Mouse (Mus musculus) gonadal fat pad, adult 2 months (tissue): Measurements from ENCODE around the gene Smc1b. TPM values are rescaled to one million over a fixed set of nuclear protein-coding genes. Genes with fewer than 3 reads are reported as not detected.

Experiments
- DNase-seq: peaks from one replicate; pipeline ENCODE4 v3.0.0-alpha.2; 2012; ENCODE audit warnings: low read depth
- polyA plus RNA-seq: library from polyadenylated mRNA; depleted of rRNA; stranded (reverse); fragments of >200 nt; gene quantifications from 2 replicates; pipeline ENCODE4 v1.2.3, GENCODE M21; 2012; rRNA removed

The Smc1b gene
- polyA plus RNA-seq, result 0.09 TPM in 1 of 2 replicates, not detected in the other

GRCm38 (mm10) chr15:85131275-85132192, at the start of gene Smc1b, which contains the start of gene Ribc2:
TSS of gene Smc1b (minus strand) at chr15:85131964.
TSS of gene Ribc2 (plus strand) at chr15:85132078.
- DNase-seq, result no peak

DNA sequence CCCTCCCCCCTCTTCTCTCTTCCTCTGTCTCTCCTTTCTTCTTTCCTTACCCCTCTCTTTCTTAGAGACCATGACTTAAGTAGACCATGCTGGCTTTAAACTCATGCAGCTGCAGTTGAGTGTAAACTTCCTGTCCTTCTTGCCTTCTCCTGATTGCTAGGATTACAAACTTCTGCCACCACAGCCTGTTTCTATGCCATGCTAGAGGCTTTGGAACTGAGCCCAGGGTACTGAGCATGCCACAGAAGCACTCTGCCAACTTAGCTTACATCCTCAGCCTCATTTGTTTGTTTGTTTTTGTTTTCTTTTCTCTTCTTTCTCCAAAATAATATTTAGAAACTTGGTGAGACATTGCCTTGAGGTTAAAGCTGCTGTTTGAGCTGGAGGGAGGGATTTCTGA, 48.6 kb upstream of the Smc1b start:
- no peak for DNase-seq

GRCm38 (mm10) chr15:85179528-85180180, 47.9 kb upstream of the Smc1b start:
- no peak for DNase-seq

GRCm38 (mm10) chr15:85178172-85178571, 46.4 kb upstream of the Smc1b start:
- DNase-seq, result no peak

- no peak for DNase-seq
Observed at GRCm38 (mm10) chr15:85177576-85177975, 45.8 kb upstream of the Smc1b start.

GRCm38 (mm10) chr15:85174060-85174459, 42.3 kb upstream of the Smc1b start:
- no peak for DNase-seq

DNA sequence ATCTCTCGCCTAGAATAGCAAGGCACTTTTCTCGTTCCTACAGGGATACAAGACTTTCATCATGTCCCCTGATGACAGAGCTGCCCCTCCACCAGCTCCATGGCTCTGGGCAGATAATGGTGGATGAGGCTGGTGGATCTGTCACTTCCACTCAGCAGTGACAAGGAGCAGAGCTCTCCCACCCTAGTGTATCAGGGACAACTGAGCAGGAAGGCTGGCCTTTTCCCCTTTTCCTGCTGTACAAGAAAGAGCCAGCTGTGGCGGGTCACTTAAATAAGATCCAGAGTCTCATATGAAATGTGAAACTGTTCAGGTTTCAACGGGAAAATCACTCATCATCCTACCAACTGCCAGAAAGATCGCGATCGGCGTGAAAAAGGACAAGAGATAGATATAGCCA, 41.7 kb upstream of the Smc1b start:
- no peak for DNase-seq

GRCm38 (mm10) chr15:85172054-85172453, 40.3 kb upstream of the Smc1b start:
- DNase-seq, result no peak

DNA sequence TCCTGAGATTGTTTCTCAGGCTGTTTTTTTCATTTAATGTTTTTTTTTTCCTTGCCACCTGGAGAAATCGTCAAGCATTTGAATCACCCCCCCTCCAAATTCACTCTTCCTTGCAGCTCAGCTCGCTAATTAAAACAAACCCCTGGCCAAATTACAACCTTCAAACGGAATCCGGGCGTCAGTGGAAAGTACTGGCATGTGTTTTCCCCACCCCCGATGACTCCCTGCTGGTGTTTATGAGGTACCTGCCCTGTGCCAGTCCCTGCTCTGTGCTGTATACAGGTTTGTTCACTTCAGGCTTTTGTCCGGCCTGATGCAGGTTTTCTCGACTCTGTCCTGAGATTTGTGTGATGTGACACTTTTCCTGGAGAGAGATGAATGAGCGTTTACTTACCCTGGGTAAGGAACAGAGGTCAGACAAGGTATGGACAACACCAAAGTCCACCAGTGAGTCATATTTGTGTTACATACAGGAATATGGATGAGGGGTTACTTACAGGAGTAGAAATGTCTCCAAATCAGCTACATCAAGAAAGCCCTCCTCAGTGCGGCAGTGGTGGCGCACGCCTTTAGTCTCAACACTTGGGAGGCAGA, 35.4 kb upstream of the Smc1b start:
- DNase-seq, result no peak

GRCm38 (mm10) chr15:85166433-85166933, 34.7 kb upstream of the Smc1b start:
- no peak for DNase-seq

DNA sequence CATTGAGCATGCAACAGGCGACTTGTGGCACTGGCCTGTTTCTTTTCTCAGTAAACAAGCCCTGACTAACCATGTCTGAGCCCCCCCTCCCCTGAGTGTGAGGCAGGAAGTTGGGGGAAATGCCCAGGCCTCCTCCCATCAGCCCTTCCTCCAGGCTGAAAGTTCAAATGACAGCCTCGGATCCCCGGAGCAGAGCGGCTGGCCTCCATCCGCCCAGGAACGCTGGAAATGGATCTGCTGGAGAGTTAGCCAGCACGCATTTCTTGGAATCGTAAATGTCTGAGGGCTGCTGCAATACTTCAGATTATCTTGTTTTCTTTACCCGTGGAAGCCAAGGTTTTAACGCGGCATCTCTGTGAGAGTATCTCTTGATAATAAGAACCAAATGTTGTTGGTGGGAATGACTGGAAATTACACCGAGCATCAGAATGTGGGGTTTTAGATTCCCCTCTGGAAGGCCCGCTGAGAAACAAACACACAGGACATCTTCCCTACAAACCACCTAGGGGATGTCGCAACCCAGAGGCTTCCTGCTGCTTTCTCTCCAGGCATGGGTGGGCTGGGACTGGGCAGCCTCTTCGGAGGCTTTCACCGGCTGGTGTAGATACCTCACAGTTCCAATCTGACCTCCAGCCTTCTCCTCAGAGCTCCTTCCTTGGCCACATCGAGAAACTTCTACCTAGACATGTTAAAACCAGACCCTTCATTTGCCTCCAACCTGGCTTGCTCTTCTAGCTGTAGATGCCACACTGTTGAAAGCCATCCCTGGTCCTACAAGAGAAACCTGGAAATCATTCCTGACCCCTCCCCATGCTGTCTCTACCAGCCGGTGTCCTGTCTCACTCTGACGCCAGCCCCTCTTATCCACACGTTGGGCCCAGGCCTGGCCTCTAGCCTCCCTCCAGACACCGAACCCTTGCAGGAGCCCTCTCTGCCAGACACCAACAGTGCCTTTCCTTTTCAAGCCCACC, 31.2 kb upstream of the Smc1b start:
- DNase-seq, result no peak

- DNase-seq, result no peak
Observed at GRCm38 (mm10) chr15:85161416-85161815, 29.7 kb upstream of the Smc1b start.

- no peak for DNase-seq
Observed at GRCm38 (mm10) chr15:85156198-85156597, 24.4 kb upstream of the Smc1b start.

DNA sequence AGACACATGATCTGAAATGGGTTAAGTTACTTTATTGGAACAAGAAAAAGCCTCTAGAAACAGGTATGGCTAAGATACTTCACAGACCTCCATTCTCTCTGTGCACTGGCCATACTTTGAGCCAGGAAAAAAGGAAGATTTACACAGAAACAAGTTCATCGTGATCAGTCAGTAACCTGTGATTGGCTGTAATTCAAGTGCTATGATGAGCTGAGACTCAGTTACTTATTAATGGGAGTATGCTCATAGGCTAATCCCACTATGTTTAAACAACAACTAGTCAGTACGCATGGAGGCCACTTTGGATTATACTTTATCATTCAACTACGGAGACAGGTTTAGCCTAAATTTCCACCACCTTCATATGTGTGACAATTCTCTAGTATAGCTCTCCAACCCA, 22.3 kb upstream of the Smc1b start:
- DNase-seq, result no peak

- DNase-seq, result no peak
Observed at GRCm38 (mm10) chr15:85152577-85152976, 20.8 kb upstream of the Smc1b start.

DNA sequence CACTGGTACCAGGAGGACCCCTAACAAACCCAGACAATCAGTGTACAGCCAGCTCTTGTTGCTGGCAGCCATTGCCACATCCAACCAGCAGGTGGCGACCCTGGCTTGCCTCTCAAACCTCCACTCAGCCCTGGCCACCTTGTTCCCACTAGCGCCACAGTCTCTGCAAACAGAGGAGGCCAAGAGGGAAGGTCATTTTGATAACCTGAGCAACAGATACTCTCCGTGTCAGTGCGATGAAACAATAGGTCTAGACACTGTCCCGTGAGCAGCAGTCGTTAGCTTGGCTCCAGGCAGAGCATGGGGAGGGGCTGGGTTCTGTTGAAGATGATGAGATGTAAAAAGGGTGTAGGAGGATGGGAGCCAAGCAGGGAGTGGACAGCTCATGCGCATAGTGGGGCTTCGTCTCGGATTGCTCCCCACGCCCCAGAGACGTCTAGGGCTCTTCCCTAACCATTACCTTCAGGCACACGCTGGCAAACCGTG, 19.7 kb upstream of the Smc1b start:
- no peak for DNase-seq

GRCm38 (mm10) chr15:85144249-85144648, 12.5 kb upstream of the Smc1b start:
- no peak for DNase-seq

DNA sequence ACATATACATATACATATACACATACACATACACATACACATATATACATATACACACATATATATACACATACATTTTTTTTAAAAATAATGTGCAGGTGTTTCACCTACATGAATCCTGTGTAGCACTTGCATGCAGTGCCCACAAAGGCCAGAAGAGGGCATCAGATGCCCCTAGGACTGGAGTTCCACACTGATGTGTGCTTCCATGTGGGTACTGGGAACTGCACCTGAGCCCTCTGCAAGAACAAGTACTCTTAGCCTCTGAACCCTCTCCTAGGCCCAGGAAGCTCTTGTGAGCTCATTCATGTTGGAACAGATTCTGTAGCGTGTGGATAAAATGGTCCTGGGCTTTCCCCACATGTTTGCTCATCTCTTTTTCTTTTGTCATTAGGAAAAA, 12.0 kb upstream of the Smc1b start:
- no peak for DNase-seq

- no peak for DNase-seq
Observed at GRCm38 (mm10) chr15:85143161-85143560, 11.4 kb upstream of the Smc1b start.

GRCm38 (mm10) chr15:85142441-85142840, 10.7 kb upstream of the Smc1b start:
- DNase-seq, result no peak

DNA sequence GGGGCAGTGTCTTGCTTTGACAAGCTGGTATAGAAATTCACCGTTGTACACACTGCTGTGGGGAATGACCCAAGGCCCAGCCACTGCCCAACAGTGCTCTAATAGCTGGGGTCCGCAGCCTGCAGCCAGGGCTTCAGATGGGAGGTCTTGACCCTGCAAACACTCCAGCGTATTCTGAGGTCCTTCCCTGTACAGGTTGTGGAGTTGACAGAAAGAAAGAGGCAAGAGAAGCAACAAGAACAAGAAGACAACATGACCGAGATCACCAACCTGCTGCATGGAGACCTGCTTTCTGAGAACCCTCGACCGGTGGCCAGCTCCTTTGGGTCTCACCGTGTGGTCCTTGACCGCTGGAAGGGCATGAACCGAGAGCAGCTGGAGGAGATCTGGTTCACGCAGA, 9.5 kb upstream of the Smc1b start:
- no peak for DNase-seq
